8 mouse cellular contexts compared by ENCODE assay signal in genomic region chr9:120110211-120111018, GRCm38 (mm10). TPM values are rescaled to one million over a fixed set of nuclear protein-coding genes. Genes with fewer than 3 reads are reported as not detected.
A peak's percentile ranks its signal among the peaks of the same experiment; 100 is the strongest.
DNase-seq lines count a peak whose midpoint lies in the region; ATAC-seq and TF ChIP-seq lines count a peak whose summit lies in the region.

Gene Slc25a38 (plus strand): TSS chr9:120110374.

- ATAC-seq in erythroblast, adult 5-6 weeks (replicated peaks; ENCODE audit: low FRiP score, poor library complexity, severe bottlenecking): peak; percentile 82
- peak; percentile 95 for ATAC-seq in heart, embryonic 11.5 days (replicated peaks; ENCODE audit: insufficient number of reproducible peaks, low FRiP score, low TSS enrichment)
- peak; percentile 98 for ATAC-seq in kidney, embryonic 16.5 days (ENCODE audit: low FRiP score, low TSS enrichment)

- H3K4me3 ChIP-seq in heart, embryonic 11.5 days (ENCODE audit: low read depth, low read length): peak within 1 kb of the TSS; percentile 64
- peak within 1 kb of the TSS; percentile 88 for H3K4me3 ChIP-seq in kidney, embryonic 16.5 days (ENCODE audit: low read length)
- H3K4me3 ChIP-seq in liver, adult 2 months (ENCODE audit: insufficient read depth, low read depth, low read length): peak within 1 kb of the TSS; percentile 92
- peak within 1 kb of the TSS; percentile 56 for H3K4me3 ChIP-seq in myocyte

- H3K27me3 ChIP-seq in heart, embryonic 11.5 days (ENCODE audit: control insufficient read depth, insufficient read depth, low read length): no peaks in the 10 kb centered on the region
- no peaks in the 10 kb centered on the region for H3K27me3 ChIP-seq in kidney, embryonic 16.5 days (ENCODE audit: insufficient read depth, low read length)
- no peaks in the 10 kb centered on the region for H3K27me3 ChIP-seq in liver, adult 2 months (ENCODE audit: control insufficient read depth, insufficient read depth, low read length)
- H3K27me3 ChIP-seq in myocyte (ENCODE audit: control insufficient read depth, insufficient read depth, insufficient read length): no peaks in the 10 kb centered on the region
- H3K27me3 ChIP-seq in splenic B cell, adult 2 months (ENCODE audit: control insufficient read depth, insufficient read depth, low read length, poor library complexity, severe bottlenecking): no peaks in the 10 kb centered on the region

- 1% methylated on average over 62 of the region's 62 CpGs for WGBS in heart, embryonic 11.5 days (ENCODE audit: insufficient replicate concordance)
- under 1% methylated on average over 62 of the region's 62 CpGs for WGBS in kidney, embryonic 16.5 days
- WGBS in liver, adult 2 months: 1% methylated on average over 62 of the region's 62 CpGs

- H3K79me2 ChIP-seq in liver, adult 2 months (ENCODE audit: control insufficient read depth, insufficient read depth, low read length): peaks cover 23% of the 10 kb centered on the region
- H3K79me2 ChIP-seq in myocyte (ENCODE audit: control insufficient read depth, insufficient read depth): peaks cover 7% of the 10 kb centered on the region

- TF ChIP-seq CTCF in liver, adult 2 months (IDR thresholded peaks at IDR 0.05; ENCODE audit: low read depth, low read length): peak; percentile 89

- peak within 1 kb of the TSS; percentile 81 for H3K9ac ChIP-seq in heart, embryonic 11.5 days (ENCODE audit: low read depth, low read length)
- H3K9ac ChIP-seq in kidney, embryonic 16.5 days (replicated peaks; ENCODE audit: low read length): peak within 1 kb of the TSS; percentile 77
- peak within 1 kb of the TSS; percentile 85 for H3K9ac ChIP-seq in liver, adult 2 months (ENCODE audit: low read depth, low read length)

- peak; percentile 68; the same call in 1 of the 2 replicates for TF ChIP-seq POLR2A in liver, adult 2 months (IDR thresholded peaks at IDR 0.05; ENCODE audit: extremely low read depth, insufficient read depth, low read length)
- peak; percentile 69 for TF ChIP-seq POLR2A in myocyte (IDR thresholded peaks at IDR 0.05; ENCODE audit: insufficient read length, low read depth)

- peaks cover 9% of the 10 kb centered on the region; the same call in 1 of the 2 replicates for H3K4me1 ChIP-seq in heart, embryonic 11.5 days (ENCODE audit: control insufficient read depth, insufficient read depth, low read length)
- H3K4me1 ChIP-seq in kidney, embryonic 16.5 days (ENCODE audit: insufficient read depth, low read length): peaks cover 6% of the 10 kb centered on the region
- H3K4me1 ChIP-seq in liver, adult 2 months (ENCODE audit: control insufficient read depth, insufficient read depth, low read length): peaks cover 2% of the 10 kb centered on the region; the same call in 1 of the 2 replicates

- peak within 1 kb of the TSS; percentile 80 for H3K4me2 ChIP-seq in heart, embryonic 11.5 days
- H3K4me2 ChIP-seq in kidney, embryonic 16.5 days (replicated peaks; ENCODE audit: low read depth, low read length): peak within 1 kb of the TSS; percentile 73
- H3K4me2 ChIP-seq in myocyte (ENCODE audit: low read depth): peak within 1 kb of the TSS; percentile 98

- H3K36me3 ChIP-seq in heart, embryonic 11.5 days (ENCODE audit: control insufficient read depth, insufficient read depth, low read length): no peaks in the 10 kb centered on the region
- H3K36me3 ChIP-seq in kidney, embryonic 16.5 days (ENCODE audit: insufficient read depth, low read length): no peaks in the 10 kb centered on the region
- no peaks in the 10 kb centered on the region for H3K36me3 ChIP-seq in liver, adult 2 months (ENCODE audit: control insufficient read depth, insufficient read depth, low read length)
- no peaks in the 10 kb centered on the region for H3K36me3 ChIP-seq in myocyte (ENCODE audit: control insufficient read depth, insufficient read depth)
- H3K36me3 ChIP-seq in splenic B cell, adult 2 months (ENCODE audit: control insufficient read depth, insufficient read depth, low read length, poor library complexity, severe bottlenecking): no peaks in the 10 kb centered on the region

- peak within 1 kb of the TSS; percentile 92 for H3K27ac ChIP-seq in heart, embryonic 11.5 days (ENCODE audit: low read depth, low read length)
- H3K27ac ChIP-seq in kidney, embryonic 16.5 days (ENCODE audit: low read length): peak within 1 kb of the TSS; percentile 97
- peak within 1 kb of the TSS; percentile 95 for H3K27ac ChIP-seq in liver, adult 2 months (replicated peaks; ENCODE audit: insufficient read depth, low read depth, low read length)

- peak; percentile 96 to 97 for DNase-seq in B cell, adult 2 months
- DNase-seq in brain, adult 2 months (ENCODE audit: low read depth, low spot score): peak; percentile 98
- peak; percentile 81 for DNase-seq in liver, adult 2 months (ENCODE audit: extremely low read depth, low read depth, low spot score)
- peak; percentile 95 for DNase-seq in splenic B cell, adult 2 months (ENCODE audit: low read depth, low spot score)

- H3K9me3 ChIP-seq in heart, embryonic 11.5 days (replicated peaks; ENCODE audit: control insufficient read depth, low read length): no peaks in the 10 kb centered on the region
- no peaks in the 10 kb centered on the region for H3K9me3 ChIP-seq in kidney, embryonic 16.5 days (ENCODE audit: low read length)

- H3ac ChIP-seq in myocyte (ENCODE audit: control insufficient read depth, insufficient read length): peak within 1 kb of the TSS; percentile 65

TF ChIP-seq in myocyte, 11 proteins besides CTCF, POLR2A, EP300 and RAD21:
- TF ChIP-seq MYOG (IDR thresholded peaks at IDR 0.05; ENCODE audit: control insufficient read depth in 1 of 3, insufficient read depth in 1 of 3, insufficient read length in 2 of 3, low read depth in 2 of 3) (no peak), MAX (IDR thresholded peaks at IDR 0.05; ENCODE audit: low read depth) (no peak), E2F4 (IDR thresholded peaks at IDR 0.05; ENCODE audit: insufficient read depth) (no peak), SRF (IDR thresholded peaks at IDR 0.05; ENCODE audit: control insufficient read depth, insufficient read length, low read depth) (peak; percentile 71), POLR2AphosphoS2 (IDR thresholded peaks at IDR 0.05; ENCODE audit: insufficient read length, low read depth) (peak; percentile 61)

RNA-seq across cellular contexts. Expression of gene Slc25a38, which starts in this region (rescaled TPM):
- total RNA-seq in erythroblast, adult 5-6 weeks (2015; ENCODE audit: low replicate concordance): 79.7 and 177 TPM in 2 replicates
- 230 and 266 TPM in 2 replicates for total RNA-seq in erythroblast, adult 5-6 weeks (2017; ENCODE audit: low replicate concordance)
- polyA plus RNA-seq in heart, embryonic 11.5 days (2014; fragmentation: Nextera tagmentation; extraction: Ambion mirVana): 35.4 and 40.5 TPM in 2 replicates
- polyA plus RNA-seq in kidney, embryonic 16.5 days (2015; fragmentation: Nextera tagmentation; extraction: Ambion mirVana): 36.3 and 37.0 TPM in 2 replicates
- total RNA-seq in liver, adult 2 months (2014; rRNA removed): 18.7 and 24.6 TPM in 2 replicates
- polyA plus RNA-seq in liver, adult 2 months (2012; rRNA removed): 39.3 and 44.2 TPM in 2 replicates
- polyA plus RNA-seq in myocyte (2012; fragmentation: generic; extraction: Trizol): 12.9 TPM

Comparison
In these comparisons a context has a peak if more than half of its experiments do, and no peak if none do; other contexts are left out.
1. Peak in every context shown above with its lines: DNase-seq, ATAC-seq, H3K4me3 ChIP-seq and H3K27ac ChIP-seq.